In the genomic region with DNA sequence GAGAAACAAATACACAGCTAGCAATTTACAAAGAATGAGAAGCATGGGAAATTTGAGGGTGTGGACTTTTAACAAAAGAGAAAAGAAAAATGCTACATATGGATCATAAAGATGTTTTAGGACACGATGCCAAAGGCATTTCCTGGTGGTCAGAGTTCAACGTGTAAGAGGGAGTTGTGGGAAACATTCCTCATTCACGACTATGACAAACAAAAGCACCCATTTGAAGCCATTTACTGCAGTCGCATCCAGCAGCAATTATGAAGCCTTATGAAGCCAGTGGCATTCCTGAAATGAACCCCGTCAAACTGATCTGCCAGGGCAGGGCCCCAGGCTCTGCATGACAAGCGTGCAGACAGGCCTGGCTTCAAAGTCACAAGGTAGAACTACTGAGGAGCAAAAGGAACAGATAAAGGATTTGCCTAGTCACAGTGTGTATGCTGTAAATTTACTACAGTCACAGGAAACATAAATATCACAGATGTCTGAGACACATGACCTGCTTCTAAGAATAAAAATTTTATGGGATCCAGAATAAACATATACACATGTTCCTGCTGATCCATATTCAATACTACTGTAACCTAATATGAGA, we compare ENCODE assay signal across 14 mouse cellular contexts. TPM values are rescaled to one million over a fixed set of nuclear protein-coding genes. Genes with fewer than 3 reads are reported as not detected.
DNase-seq lines count a peak whose midpoint lies in the region; ATAC-seq and TF ChIP-seq lines count a peak whose summit lies in the region.
"Had no signal": no experiment of that assay in that cellular context is flagged by ENCODE, and none has a peak within 500 bp of the region (broad histone marks: within the 10 kb centered on the region; RNA-seq: fewer than 3 reads in every experiment).

No protein-coding gene starts in this region.

- TF ChIP-seq CTCF in liver, embryonic 14.5 days (IDR thresholded peaks at IDR 0.05; ENCODE audit: low read depth): no peak

- H3K27me3 ChIP-seq in kidney, embryonic 16.5 days (ENCODE audit: insufficient read depth, low read length): no peaks in the 10 kb centered on the region
- no peaks in the 10 kb centered on the region for H3K27me3 ChIP-seq in heart, embryonic 14.5 days (ENCODE audit: control insufficient read depth, insufficient read depth, low read length)
- H3K27me3 ChIP-seq in liver, embryonic 14.5 days (ENCODE audit: control insufficient read depth, insufficient read depth, low read length): no peaks in the 10 kb centered on the region
- H3K27me3 ChIP-seq: neural tube, embryonic 12.5 days had no signal

- H3K4me2 ChIP-seq in kidney, embryonic 16.5 days (replicated peaks; ENCODE audit: low read depth, low read length): no peak overlapping the region
- H3K4me2 ChIP-seq in heart, embryonic 14.5 days (ENCODE audit: low read length): peak overlapping the region; percentile 2; the same call in 1 of the 2 replicates
- no peak overlapping the region for H3K4me2 ChIP-seq in liver, embryonic 14.5 days (ENCODE audit: low read depth)
- H3K4me2 ChIP-seq: neural tube, embryonic 12.5 days had no signal

- H3K4me3 ChIP-seq in kidney, embryonic 16.5 days (ENCODE audit: low read length): no peak overlapping the region
- no peak overlapping the region for H3K4me3 ChIP-seq in heart, embryonic 14.5 days (ENCODE audit: control insufficient read depth in 1 of 2, insufficient read depth in 1 of 2, low read depth in 1 of 2, low read length in 2 of 2)
- H3K4me3 ChIP-seq in liver, embryonic 14.5 days (ENCODE audit: insufficient read depth in 1 of 2, low read depth in 2 of 2, low read length in 2 of 2): no peak overlapping the region
- H3K4me3 ChIP-seq: neural tube, embryonic 12.5 days had no signal

- H3K36me3 ChIP-seq in kidney, embryonic 16.5 days (ENCODE audit: insufficient read depth, low read length): no peaks in the 10 kb centered on the region
- H3K36me3 ChIP-seq in heart, embryonic 14.5 days (ENCODE audit: control insufficient read depth, insufficient read depth, low read length): 0 out of 2 replicates have a peak, but pooled peaks cover 3% of the 10 kb centered on the region
- no peaks in the 10 kb centered on the region for H3K36me3 ChIP-seq in liver, embryonic 14.5 days (replicated peaks; ENCODE audit: control insufficient read depth, insufficient read depth, low read depth)
- H3K36me3 ChIP-seq: neural tube, embryonic 12.5 days had no signal

- peaks cover 14% of the 10 kb centered on the region for H3K4me1 ChIP-seq in kidney, embryonic 16.5 days (ENCODE audit: insufficient read depth, low read length)
- peaks cover 3 to 25% of the 10 kb centered on the region in 2 experiments; a peak in 3 of 4 replicates for H3K4me1 ChIP-seq in heart, embryonic 14.5 days (ENCODE audit: control insufficient read depth in 2 of 2, insufficient read depth in 2 of 2, low read length in 2 of 2)
- H3K4me1 ChIP-seq in liver, embryonic 14.5 days (replicated peaks; ENCODE audit: control insufficient read depth in 2 of 2, insufficient read depth in 2 of 2, low read length in 1 of 2): peaks cover 5 to 7% of the 10 kb centered on the region in 2 experiments
- H3K4me1 ChIP-seq: neural tube, embryonic 12.5 days had no signal

- ATAC-seq in kidney, embryonic 16.5 days (ENCODE audit: low FRiP score, low TSS enrichment): no peak
- 0 out of 2 replicates have a peak, but pooled peaks have one; percentile 71 for ATAC-seq in heart, embryonic 14.5 days (ENCODE audit: insufficient number of reproducible peaks, insufficient read depth, low FRiP score, low read depth)
- peak; percentile 95 for ATAC-seq in liver, embryonic 14.5 days (ENCODE audit: insufficient read depth)
- ATAC-seq: hindbrain, postnatal 0 days had no signal

- H3K9me3 ChIP-seq in kidney, embryonic 16.5 days (ENCODE audit: low read length): no peaks in the 10 kb centered on the region; the same call in 1 of the 2 replicates
- H3K9me3 ChIP-seq in heart, embryonic 14.5 days (ENCODE audit: control insufficient read depth, low read length): no peaks in the 10 kb centered on the region
- no peaks in the 10 kb centered on the region for H3K9me3 ChIP-seq in liver, embryonic 14.5 days (ENCODE audit: control insufficient read depth, low read length)
- H3K9me3 ChIP-seq: neural tube, embryonic 12.5 days had no signal

- peak; percentile 68 for TF ChIP-seq EP300 in liver, embryonic 14.5 days (IDR thresholded peaks at IDR 0.05; ENCODE audit: low read depth)

- DNase-seq in kidney, postnatal 14 days: no peak
- DNase-seq in NIH3T3 (ENCODE audit: low read depth): peak; percentile 25
- peak; percentile 45 to 49 (median 48) for DNase-seq in liver, embryonic 14.5 days (ENCODE audit: low read depth in 3 of 3, low spot score in 3 of 3)
- DNase-seq in thymus, postnatal 4 days: no peak
- DNase-seq in right cerebral cortex, adult 2 months (ENCODE audit: low spot score in 2 of 2): no peak
- no peak for DNase-seq in right cerebral cortex, postnatal 4 days
- DNase-seq: gastrocnemius, postnatal 10 days; left cerebral cortex, postnatal 4 days; right cerebral cortex, postnatal 14 days had no signal

- H3K9ac ChIP-seq in kidney, embryonic 16.5 days (replicated peaks; ENCODE audit: low read length): no peak overlapping the region
- no peak overlapping the region for H3K9ac ChIP-seq in heart, embryonic 14.5 days (ENCODE audit: low read length)
- no peak overlapping the region for H3K9ac ChIP-seq in liver, embryonic 14.5 days (replicated peaks)
- H3K9ac ChIP-seq: neural tube, embryonic 12.5 days had no signal

- H3K27ac ChIP-seq in kidney, embryonic 16.5 days (ENCODE audit: low read length): peak overlapping the region; percentile 58; the same call in 1 of the 2 replicates
- H3K27ac ChIP-seq in heart, embryonic 14.5 days (replicated peaks in 1 of 2; ENCODE audit: control insufficient read depth in 1 of 2, insufficient read depth in 1 of 2, low read depth in 2 of 2, low read length in 2 of 2): peak overlapping the region; percentile 66 to 73
- H3K27ac ChIP-seq in liver, embryonic 14.5 days: peak overlapping the region; percentile 12; the same call in 1 of the 2 replicates
- H3K27ac ChIP-seq: hindbrain, postnatal 0 days; macrophage; neural tube, embryonic 12.5 days had no signal

- 43% methylated on average over 6 of the region's 6 CpGs for WGBS in kidney, embryonic 16.5 days
- WGBS in heart, embryonic 14.5 days: 30% methylated on average over 6 of the region's 6 CpGs
- whole genome bisulfite sequencing in liver, embryonic 14.5 days (ENCODE audit: insufficient replicate concordance): 30% methylated on average over 6 of the region's 6 CpGs

RNA-seq across cellular contexts. Expression of a gene that starts 12.4 kb away (rescaled TPM):
- 5.2 and 6.1 TPM in 2 replicates for polyA plus RNA-seq in kidney, embryonic 16.5 days (2015; fragmentation: Nextera tagmentation; extraction: Ambion mirVana)
- 21.6 and 23.3 TPM in 2 replicates for polyA plus RNA-seq in heart, embryonic 14.5 days (2014; fragmentation: Nextera tagmentation; extraction: Ambion mirVana)
- 2.5 and 3.1 TPM in 2 replicates for polyA plus RNA-seq in liver, embryonic 14.5 days (2012; rRNA removed)
- 3.1 and 3.2 TPM in 2 replicates for polyA plus RNA-seq in liver, embryonic 14.5 days (2014; fragmentation: Nextera tagmentation; extraction: Ambion mirVana)

Comparison
In these comparisons a context has a peak if more than half of its experiments do, and no peak if none do; other contexts are left out.
1. H3K27ac ChIP-seq: peak in every context shown above with its lines; median percentile 70 in heart, embryonic 14.5 days; 58 in kidney, embryonic 16.5 days; 12 in liver, embryonic 14.5 days.
2. DNase-seq: peak in NIH3T3 (single experiment) and liver, embryonic 14.5 days (3 of 3); none in kidney, postnatal 14 days (single experiment), thymus, postnatal 4 days (single experiment), right cerebral cortex, adult 2 months (0 of 2) and right cerebral cortex, postnatal 4 days (single experiment).